Mouse (Mus musculus) stomach, embryonic 15.5 days (tissue): ENCODE results near the gene Fam110a. TPM values are rescaled to one million over a fixed set of nuclear protein-coding genes. Genes with fewer than 3 reads are reported as not detected.

Experiments
- ATAC-seq: fragments of 200-750 bp; cut with Nextera tagmentation; 2 replicates; pipeline ENCODE4 v1.8.0; 2017; ENCODE audit warnings: low read depth, moderate number of reproducible peaks, moderate TSS enrichment; ENCODE audit not compliant: insufficient read depth, low FRiP score
- H3K27ac ChIP-seq: fragments of 300-500 bp; sonication (generic); 2 replicates; pipeline ENCODE4 v1.5.1; 2015; ENCODE audit warnings: mild to moderate bottlenecking, inconsistent platforms
- H3K27me3 ChIP-seq: fragments of 300-500 bp; sonication (generic); replicated peaks from 2 replicates; pipeline ENCODE4 v1.6.1; 2015; ENCODE audit warnings: inconsistent platforms
- H3K36me3 ChIP-seq: fragments of 300-500 bp; sonication (generic); 2 replicates; pipeline ENCODE4 v1.6.1; 2015; ENCODE audit warnings: inconsistent platforms
- H3K4me1 ChIP-seq: fragments of 300-500 bp; sonication (generic); 2 replicates; pipeline ENCODE4 v1.6.1; 2015; ENCODE audit warnings: inconsistent platforms
- H3K4me2 ChIP-seq: fragments of 300-500 bp; sonication (generic); 2 replicates; pipeline ENCODE4 v1.6.1; 2015; ENCODE audit warnings: mild to moderate bottlenecking, inconsistent platforms
- H3K4me3 ChIP-seq: fragments of 300-500 bp; sonication (generic); replicated peaks from 2 replicates; pipeline ENCODE4 v1.5.1; 2015; ENCODE audit warnings: inconsistent platforms
- H3K9ac ChIP-seq: fragments of 300-500 bp; sonication (generic); 2 replicates; pipeline ENCODE4 v1.6.1; 2015; ENCODE audit warnings: inconsistent platforms
- H3K9me3 ChIP-seq: fragments of 300-500 bp; sonication (generic); 2 replicates; pipeline ENCODE4 v1.6.1; 2016; ENCODE audit warnings: inconsistent platforms
- WGBS: fragments of 180-500 bp; shearing (Covaris S2); methylation state at CpG from one replicate; pipeline ENCODE4 v1.1.7; 2015; 5-methylcytosine and 5-hydroxymethylcytosine counted together
- polyA plus RNA-seq: library from polyadenylated mRNA; unstranded; fragments of >200 nt; fragmentation: Nextera tagmentation; extraction: Ambion mirVana; gene quantifications from 2 replicates; pipeline ENCODE4 v1.2.1, GENCODE M21; 2015

Fam110a gene
- polyA plus RNA-seq, 1 experiment from 2014 or later = 26.8 TPM

DNA sequence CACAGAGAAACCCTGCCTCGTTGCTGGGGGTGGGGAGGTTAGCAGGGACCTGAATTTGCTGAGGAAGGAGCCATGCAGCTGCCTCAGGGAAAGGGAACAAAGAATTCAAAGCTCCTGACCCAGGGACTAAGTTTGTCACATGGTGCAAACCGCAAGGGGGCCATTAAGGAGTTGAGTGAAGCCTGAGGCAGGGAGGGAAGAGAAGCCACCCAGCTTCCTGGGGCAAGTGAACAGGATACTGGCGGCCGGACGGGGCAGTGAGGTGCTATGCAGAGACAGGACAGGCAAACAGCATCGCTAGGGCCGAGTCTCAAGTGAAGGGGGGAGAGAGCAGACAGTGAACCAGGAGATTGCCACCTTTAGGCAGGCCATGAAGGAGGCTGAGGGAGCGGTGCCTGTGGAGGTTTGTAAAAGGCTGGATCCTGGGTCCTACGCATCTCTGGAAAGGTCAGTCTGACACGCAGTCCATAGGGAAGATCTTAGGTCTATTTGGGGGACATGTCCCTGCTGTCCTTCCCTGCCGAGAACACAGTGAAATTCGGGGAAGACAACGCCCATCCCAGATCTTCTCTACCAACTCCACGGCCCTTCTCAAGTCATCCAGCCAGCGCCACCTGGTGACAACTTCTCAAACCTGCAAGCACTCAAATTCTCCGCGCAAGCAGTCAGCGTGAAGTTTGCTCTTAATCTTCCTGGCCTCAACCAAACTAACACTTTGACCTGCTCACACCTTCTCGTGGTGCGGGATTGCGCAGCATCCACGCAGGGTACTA lies 14.5 kb upstream of the Fam110a start:
- Histone ChIP-seq H3K27me3 (peaks cover 11% of the 10 kb centered on the region; the same call in 1 of the 2 replicates), H3K9me3 (no peaks in the 10 kb centered on the region), H3K4me3 (no peak overlapping the region), H3K27ac (no peak overlapping the region), H3K4me2 (peak overlapping the region; percentile 49), H3K4me1 (peaks cover 3% of the 10 kb centered on the region; the same call in 1 of the 2 replicates), H3K36me3 (no peaks in the 10 kb centered on the region), H3K9ac (no peak overlapping the region)
- no peak for ATAC-seq
- WGBS = 11% methylated on average over 22 of the region's 22 CpGs

DNA sequence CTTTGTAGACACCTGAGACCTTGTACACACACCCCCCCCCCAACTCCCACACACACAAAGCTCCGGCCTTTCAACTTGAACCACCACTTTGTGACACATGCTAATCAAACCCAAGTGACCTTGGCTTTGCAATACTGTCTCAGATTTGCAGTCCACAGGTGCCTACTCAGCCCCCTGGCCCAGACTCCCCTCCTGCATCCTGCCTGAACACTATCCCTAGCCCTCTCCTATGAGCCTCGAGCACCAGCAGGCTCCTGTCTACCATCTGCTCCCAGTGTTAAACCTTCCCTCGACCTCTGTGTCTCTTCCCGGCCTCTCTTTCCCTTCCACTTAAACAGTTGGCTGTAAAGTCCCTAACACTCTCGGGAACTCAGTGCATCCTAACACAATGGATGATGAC lies 11.4 kb upstream of the Fam110a start:
- H3K4me2 ChIP-seq = no peak overlapping the region

DNA sequence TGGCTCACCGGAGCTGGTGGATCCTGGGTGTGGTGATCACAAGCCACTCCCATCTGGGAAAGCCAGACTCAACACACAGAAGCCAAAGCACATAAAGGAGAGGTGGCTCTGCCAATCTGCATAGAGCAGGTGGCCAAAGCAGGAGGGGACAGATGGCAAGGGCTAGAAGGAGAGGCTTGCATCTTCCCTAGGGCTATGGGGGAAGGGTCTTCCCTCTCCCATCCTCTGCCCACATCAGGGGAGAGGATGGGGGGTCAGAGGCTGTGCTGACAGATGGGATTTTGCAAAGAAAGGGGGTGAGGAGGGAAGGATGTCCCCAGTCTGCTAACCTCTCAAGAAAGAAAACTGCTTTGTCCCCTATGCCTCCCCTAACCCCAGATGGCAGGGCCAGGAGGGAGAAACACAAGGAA lies 11.0 kb upstream of the Fam110a start:
- 21% methylated on average over 1 of the region's 1 CpGs for WGBS
- no peak for ATAC-seq
- Histone ChIP-seq H3K27ac (no peak overlapping the region), H3K4me3 (no peak overlapping the region), H3K9me3 (no peaks in the 10 kb centered on the region), H3K27me3 (0 out of 2 replicates have a peak, but pooled peaks cover 4% of the 10 kb centered on the region), H3K9ac (no peak overlapping the region), H3K36me3 (no peaks in the 10 kb centered on the region), H3K4me1 (peaks cover 3% of the 10 kb centered on the region; the same call in 1 of the 2 replicates), H3K4me2 (no peak overlapping the region)

More for the DNA sequence above, 11.4 kb upstream of the Fam110a start:
- 0 out of 2 replicates have a peak, but pooled peaks cover 6% of the 10 kb centered on the region for H3K27me3 ChIP-seq
- no peaks in the 10 kb centered on the region for H3K9me3 ChIP-seq
- WGBS = 44% methylated on average over 5 of the region's 5 CpGs
- no peaks in the 10 kb centered on the region for H3K36me3 ChIP-seq
- H3K4me1 ChIP-seq = peaks cover 3% of the 10 kb centered on the region; the same call in 1 of the 2 replicates
- H3K4me3 ChIP-seq = no peak overlapping the region
- H3K27ac ChIP-seq = no peak overlapping the region
- no peak overlapping the region for H3K9ac ChIP-seq
- ATAC-seq = no peak

DNA sequence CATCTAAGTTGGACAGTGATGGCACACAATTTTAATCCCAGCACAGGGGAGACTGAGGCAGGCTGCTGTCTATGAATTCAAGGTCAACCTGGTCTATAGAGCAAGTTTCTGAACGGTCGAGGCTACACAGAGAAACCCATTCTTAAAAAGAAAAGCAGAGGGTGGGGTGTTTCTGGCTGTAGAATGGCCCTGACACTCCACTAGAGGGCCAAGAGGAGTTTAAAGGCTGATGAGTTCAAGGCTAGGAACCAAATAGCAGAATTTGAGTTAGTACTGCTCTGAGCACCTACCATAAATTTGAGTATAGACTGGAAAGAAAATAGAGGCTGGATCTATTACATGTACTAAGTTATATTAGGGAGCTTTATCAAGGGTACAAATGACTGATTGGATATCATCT lies 9.0 kb upstream of the Fam110a start:
- no peak overlapping the region for H3K4me2 ChIP-seq
- no peaks in the 10 kb centered on the region for H3K9me3 ChIP-seq
- H3K27ac ChIP-seq = no peak overlapping the region
- H3K4me1 ChIP-seq = no peaks in the 10 kb centered on the region
- ATAC-seq = no peak
- no peaks in the 10 kb centered on the region for H3K36me3 ChIP-seq
- 0 out of 2 replicates have a peak, but pooled peaks cover 2% of the 10 kb centered on the region for H3K27me3 ChIP-seq
- no peak overlapping the region for H3K4me3 ChIP-seq
- H3K9ac ChIP-seq = no peak overlapping the region
- 64% methylated on average over 2 of the region's 2 CpGs for WGBS

DNA sequence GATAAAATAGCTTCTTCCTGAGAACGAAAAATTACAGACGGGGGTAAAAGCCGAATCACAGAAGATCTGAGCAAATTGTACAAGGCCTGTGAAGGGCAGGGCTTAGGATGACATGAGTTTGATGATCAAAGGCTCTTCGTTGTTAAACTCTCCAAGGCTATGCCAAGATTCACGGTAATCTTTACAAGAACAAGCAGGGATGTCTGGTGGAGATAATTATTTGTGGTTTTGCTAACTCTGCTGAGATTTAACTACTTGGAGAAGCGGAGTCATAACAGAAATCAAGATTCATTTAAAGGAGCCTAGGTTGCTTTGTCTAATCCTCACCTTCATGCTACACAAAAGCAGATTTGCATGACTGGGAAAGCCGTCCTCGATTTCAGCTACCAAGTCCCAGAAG lies 6.9 kb upstream of the Fam110a start:
- Histone ChIP-seq H3K4me3 (no peak overlapping the region), H3K27ac (no peak overlapping the region), H3K9ac (no peak overlapping the region), H3K27me3 (no peaks in the 10 kb centered on the region), H3K4me1 (no peaks in the 10 kb centered on the region), H3K9me3 (no peaks in the 10 kb centered on the region), H3K4me2 (no peak overlapping the region), H3K36me3 (no peaks in the 10 kb centered on the region)
- WGBS = 81% methylated on average over 8 of the region's 8 CpGs
- no peak for ATAC-seq

DNA sequence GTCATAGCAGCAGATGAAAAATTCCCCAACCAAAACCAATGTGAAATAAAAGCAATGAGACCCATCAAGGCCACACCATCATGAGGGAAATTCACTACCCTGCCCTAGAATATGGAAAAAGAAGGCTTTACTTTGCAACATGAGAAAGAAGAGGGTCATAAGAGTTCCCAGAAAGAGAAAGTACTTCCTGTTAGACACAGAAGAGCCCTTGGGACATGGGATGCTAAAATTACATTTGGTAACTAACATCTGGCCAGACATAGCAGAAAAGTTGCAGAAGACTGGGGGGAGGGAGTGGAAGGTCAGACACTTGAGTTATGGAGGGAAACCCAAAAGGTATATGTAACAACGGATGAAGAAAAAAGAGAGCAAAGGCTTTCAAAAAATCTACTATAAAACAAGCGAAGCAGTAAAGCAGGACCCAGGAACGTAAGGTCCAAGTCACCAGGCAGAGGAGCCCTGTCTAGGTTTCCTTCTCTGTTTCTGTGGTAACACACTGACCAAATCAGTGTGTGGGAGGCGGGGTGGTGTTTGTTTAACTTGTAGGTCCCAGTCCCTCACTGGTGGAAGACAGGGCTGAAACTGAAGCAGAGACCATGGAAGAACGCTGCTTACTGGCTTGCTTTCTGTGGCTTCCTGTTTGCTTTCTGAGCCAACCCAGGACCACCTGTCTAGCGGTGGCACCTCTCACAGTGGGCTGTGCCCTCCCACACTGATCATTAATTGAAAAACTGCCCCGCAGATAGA lies 5.6 kb upstream of the Fam110a start:
- Histone ChIP-seq H3K36me3 (no peaks in the 10 kb centered on the region), H3K9me3 (no peaks in the 10 kb centered on the region), H3K4me3 (no peak overlapping the region), H3K4me1 (peaks cover 1% of the 10 kb centered on the region), H3K27ac (no peak overlapping the region), H3K27me3 (no peaks in the 10 kb centered on the region), H3K4me2 (no peak overlapping the region), H3K9ac (no peak overlapping the region)
- ATAC-seq = no peak
- 45% methylated on average over 7 of the region's 7 CpGs for WGBS

DNA sequence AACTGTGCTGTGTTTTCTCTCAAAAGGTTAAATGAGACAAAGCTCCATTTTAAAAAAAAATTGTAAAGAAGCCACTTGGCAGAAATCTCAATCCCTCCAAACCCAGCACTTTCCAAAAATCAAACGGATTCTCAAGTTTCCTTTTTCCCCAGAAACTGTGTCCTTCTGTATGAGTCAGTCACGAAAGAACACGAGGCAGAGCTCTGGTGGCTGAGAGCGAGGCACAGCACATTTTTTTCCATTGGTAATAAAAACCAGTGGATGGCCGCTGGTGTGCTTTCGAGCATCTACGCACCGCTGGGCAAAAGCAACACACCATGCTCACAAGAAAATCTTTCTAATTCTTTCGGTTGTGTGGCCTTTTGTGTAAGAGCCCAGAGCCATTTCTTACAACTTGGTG lies 4.0 kb upstream of the Fam110a start:
- WGBS = 61% methylated on average over 9 of the region's 9 CpGs
- peak overlapping the region; percentile 41; the same call in 1 of the 2 replicates for H3K27ac ChIP-seq
- H3K4me1 ChIP-seq = peaks cover 11% of the 10 kb centered on the region
- H3K36me3 ChIP-seq = no peaks in the 10 kb centered on the region
- H3K9ac ChIP-seq = no peak overlapping the region
- H3K4me3 ChIP-seq = no peak overlapping the region
- H3K4me2 ChIP-seq = no peak overlapping the region
- no peak for ATAC-seq
- H3K9me3 ChIP-seq = no peaks in the 10 kb centered on the region
- no peaks in the 10 kb centered on the region for H3K27me3 ChIP-seq

DNA sequence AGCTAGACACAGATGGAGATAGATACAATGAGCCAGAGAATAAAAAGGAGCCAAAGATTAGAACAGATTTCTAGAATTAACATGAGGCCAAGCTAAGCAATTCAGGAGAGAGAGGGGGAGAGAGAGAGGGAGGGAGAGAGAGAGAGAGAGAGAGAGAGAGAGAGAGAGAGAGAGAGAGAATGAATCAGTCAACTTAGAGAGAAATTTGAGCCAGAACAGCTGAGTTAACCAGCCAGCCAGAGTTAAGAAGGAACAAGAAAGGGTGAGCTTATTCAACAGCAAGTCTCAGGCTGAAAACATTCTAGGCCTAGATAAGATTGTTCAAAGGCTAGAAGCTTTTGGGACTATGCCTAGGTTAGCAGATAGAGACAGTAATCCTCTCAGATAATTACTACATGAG lies 2.5 kb upstream of the Fam110a start:
- H3K9ac ChIP-seq = no peak overlapping the region
- no peak overlapping the region for H3K4me2 ChIP-seq
- H3K27ac ChIP-seq = no peak overlapping the region
- no peak for ATAC-seq
- no peak overlapping the region for H3K4me3 ChIP-seq
- H3K4me1 ChIP-seq = peaks cover 25% of the 10 kb centered on the region
- no peaks in the 10 kb centered on the region for H3K9me3 ChIP-seq
- H3K27me3 ChIP-seq = no peaks in the 10 kb centered on the region
- H3K36me3 ChIP-seq = no peaks in the 10 kb centered on the region

DNA sequence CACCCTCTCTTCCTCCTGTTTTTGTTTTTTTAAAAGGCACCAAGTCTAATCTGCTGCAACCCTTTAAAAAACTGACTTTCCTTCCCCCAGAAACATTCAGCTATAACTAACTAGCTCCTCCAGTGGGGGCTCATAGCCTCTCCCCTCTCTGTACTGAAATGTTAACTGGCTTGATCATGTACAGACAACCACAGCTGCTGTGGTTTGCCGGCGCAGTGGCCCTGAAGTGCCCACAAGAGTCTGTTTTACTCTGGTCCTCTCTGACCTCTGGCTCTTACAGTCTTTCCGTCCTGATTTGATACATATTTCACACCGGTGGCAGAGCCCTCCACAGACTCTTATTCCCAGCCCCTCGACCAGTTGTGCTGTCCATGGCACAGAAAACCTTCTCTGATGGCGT lies 1.2 kb upstream of the Fam110a start:
- Histone ChIP-seq H3K4me2 (no peak overlapping the region), H3K9ac (no peak overlapping the region), H3K4me1 (peaks cover 31% of the 10 kb centered on the region), H3K4me3 (no peak overlapping the region), H3K36me3 (no peaks in the 10 kb centered on the region), H3K9me3 (no peaks in the 10 kb centered on the region), H3K27ac (no peak overlapping the region), H3K27me3 (no peaks in the 10 kb centered on the region)
- no peak for ATAC-seq
- WGBS = 70% methylated on average over 6 of the region's 6 CpGs

DNA sequence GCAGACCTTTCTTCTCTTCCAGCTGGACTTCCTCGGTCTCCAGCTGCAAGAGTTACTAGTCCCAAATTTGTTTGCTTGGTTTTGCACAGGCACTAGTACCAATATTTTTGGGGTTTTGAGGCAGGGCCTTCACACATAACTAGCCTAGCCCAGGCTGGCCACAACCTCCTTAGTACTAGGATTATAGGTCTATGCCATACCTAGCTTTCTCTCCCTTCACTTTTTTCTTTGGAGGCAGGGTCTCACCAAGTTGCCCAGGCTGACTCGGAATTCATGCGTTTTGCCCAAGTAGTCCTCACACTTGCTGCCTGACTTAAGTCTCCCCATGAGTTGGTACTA lies 305 bp upstream of the Fam110a start:
- ATAC-seq = peak; percentile 19; the same call in 1 of the 2 replicates
- Histone ChIP-seq H3K4me1 (peaks cover 37% of the 10 kb centered on the region), H3K4me3 (peak overlapping the region; percentile 80), H3K4me2 (peak overlapping the region; percentile 77), H3K9me3 (no peaks in the 10 kb centered on the region), H3K36me3 (no peaks in the 10 kb centered on the region), H3K9ac (no peak overlapping the region), H3K27me3 (no peaks in the 10 kb centered on the region), H3K27ac (peak overlapping the region; percentile 28; the same call in 1 of the 2 replicates)
- 45% methylated on average over 3 of the region's 3 CpGs for WGBS

DNA sequence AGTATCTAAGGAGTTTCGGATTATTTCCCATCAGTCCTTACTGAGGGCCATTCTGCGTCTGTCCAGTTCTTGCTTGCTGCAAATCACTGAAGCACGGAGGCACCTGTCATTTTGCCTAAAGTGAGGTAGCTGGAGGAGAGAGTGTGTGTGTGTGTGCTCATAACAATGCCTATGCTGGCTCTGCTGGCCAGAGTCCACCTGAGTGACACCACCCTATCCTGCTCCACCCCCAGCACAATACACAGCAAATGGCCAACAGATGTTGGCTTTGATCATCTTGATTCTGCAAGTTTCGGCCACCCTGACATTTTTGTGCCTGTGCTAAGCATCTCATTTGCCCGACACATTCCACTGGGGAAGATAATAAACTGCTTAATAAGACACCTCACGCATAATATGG lies 1.5 kb downstream of the Fam110a start:
- Histone ChIP-seq H3K4me1 (peaks cover 47% of the 10 kb centered on the region), H3K9ac (no peak overlapping the region), H3K9me3 (no peaks in the 10 kb centered on the region), H3K27me3 (0 out of 2 replicates have a peak, but pooled peaks cover 3% of the 10 kb centered on the region), H3K4me2 (peak overlapping the region; percentile 77), H3K4me3 (peak overlapping the region; percentile 80), H3K27ac (0 out of 2 replicates have a peak overlapping the region, but pooled peaks have one; percentile 79), H3K36me3 (no peaks in the 10 kb centered on the region)
- ATAC-seq = no peak
- 75% methylated on average over 6 of the region's 6 CpGs for WGBS
